Mouse (Mus musculus) R1 (cell line): Measurements from ENCODE around the gene Abcc9.

Experiments
- DNase-seq: peaks from one replicate; pipeline ENCODE4 v3.0.0-alpha.2; 2018; ENCODE audit warnings: low read depth, low spot score

Abcc9 gene

DNA sequence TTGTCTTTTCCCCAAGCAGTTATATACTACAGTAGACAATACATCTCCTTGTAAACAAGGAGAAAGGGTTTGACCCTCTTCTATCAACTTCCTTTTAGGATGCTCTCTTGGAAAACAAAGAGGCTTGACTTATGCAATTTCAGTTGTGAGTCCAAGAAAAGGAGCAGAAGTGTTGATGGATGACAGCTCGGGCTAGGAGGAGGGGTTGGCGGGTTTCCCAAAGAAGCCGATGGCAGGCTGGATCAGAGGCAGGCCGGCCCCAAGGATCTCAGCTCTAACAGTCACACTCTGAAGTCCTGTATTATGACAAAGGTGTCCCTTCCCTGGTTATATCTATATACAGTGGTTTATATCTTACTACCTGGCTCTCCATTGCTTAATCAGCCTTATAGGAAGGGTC is 150.6 kb downstream of the Abcc9 start:
- DNase-seq = no peak

DNA sequence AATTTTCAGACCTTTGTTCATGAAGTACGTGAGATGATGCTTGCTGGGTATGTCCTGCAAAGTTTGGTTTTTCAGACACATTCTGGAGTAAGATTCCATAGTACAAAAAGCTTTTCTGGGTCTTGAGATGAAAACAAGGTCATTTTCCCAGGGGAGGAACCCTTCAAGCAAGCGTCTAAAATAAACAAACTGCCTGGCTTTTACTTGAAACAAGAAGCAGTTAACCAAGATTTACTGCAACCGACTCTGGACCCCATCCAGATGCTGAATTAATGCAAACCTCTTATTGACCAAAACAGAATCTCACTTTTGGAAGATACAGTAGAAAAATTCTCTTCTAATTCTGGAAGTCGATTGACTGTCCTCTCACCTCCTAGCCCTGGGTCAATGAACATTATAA is 151.2 kb downstream of the Abcc9 start:
- DNase-seq = no peak

DNA sequence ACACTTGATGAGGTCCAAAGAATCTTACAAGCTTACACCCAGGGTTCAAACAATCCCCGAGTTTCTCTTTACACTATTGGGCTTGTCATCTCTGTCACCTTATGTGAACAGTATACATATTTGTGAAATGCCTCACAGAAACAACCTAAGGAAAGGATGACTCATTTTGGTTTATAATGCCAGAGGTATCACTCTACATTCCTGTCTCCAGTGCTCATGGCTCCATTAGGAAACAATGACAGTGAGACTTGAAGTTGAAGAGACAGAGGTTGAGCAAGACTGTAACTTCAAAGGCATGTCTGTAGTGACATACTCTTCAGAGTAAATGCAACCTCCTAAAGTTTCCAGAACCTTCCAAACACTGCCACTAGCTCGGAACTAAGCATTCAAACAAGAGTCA is 153.7 kb downstream of the Abcc9 start:
- DNase-seq = no peak

- peak; percentile 32 for DNase-seq
Observed at GRCm38 (mm10) chr6:142545132-142545531, 157.0 kb downstream of the Abcc9 start.

DNA sequence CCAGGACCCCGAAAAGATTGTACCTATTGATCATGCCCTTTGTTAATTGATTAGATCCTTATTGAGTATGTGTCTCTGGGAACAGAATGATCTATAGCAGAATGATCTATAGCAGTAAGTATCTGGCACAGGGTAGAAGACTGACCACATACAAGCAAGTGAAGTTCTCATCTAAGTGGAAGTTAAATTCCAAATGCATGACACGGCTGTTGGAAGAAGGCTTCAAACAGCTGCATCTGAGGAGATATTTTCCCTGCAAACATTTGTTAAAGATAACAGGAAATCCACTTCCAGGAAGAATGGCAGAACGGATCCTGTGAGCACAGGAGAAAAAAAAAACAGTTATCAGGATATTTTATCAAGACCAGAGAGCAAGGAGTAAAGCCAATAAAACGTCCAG is 158.5 kb downstream of the Abcc9 start:
- no peak for DNase-seq

GRCm38 (mm10) chr6:142542800-142543175 is 159.3 kb downstream of the Abcc9 start:
- DNase-seq = no peak

DNA sequence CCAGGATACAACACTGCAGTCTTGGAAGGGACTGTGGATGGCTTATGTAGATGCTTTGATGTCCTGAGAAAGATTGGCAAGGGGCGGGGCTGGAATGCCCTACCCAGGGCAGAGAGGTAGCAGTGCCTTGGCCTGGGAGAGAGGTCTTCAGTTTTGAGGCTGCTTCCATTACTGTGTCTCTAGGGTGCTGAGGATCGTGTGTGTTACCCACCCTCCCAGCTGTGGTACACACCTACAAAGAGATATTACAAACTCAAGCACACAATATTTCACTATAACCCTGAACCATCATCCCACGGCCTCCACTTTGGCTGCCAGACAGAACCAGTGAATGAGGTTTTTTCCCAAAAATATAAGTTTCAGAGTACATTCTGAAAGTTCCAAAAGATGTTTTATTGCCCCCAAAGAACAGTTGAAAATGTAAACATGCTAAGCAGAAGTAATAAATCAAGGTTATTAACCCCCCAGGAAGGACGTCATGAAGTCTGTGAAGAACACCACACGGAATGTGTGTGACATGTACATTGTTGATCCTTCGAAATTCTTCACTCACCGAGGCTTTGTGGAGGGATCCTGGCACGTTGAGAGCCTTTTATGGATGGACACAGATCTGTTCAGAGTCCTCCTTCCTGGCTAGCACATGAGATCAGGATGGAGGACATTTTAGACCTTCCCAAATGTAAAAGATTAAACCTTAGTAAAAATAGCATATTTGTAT is 159.9 kb downstream of the Abcc9 start:
- no peak for DNase-seq

DNA sequence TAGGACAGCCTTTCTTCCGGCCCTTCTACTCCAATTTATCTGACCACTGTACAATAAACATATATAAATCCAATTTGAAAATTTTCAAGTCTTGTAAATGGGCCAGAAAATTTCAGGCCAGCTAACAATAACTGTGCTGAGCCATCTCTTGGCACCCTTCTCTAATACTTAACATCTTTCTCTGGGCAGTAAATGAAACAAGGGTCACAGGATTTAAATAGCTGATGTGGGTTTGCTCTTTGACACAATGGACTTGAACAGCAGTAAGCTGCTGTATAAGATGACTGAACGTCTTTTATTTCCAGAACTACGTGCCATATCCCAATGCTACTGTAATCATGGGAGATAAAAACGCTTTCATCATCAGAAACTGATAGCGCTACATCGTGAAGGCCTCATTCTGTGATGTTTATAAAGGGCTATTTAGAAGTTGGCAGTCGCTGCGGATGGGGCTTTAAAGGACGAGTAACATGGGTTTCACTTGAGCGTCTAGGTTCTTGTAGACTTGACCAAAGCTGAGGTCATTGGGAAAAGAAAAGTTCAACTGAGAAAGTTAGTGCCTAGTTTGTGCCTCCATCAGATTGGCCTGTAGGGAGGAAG is 161.5 kb downstream of the Abcc9 start:
- no peak for DNase-seq

DNA sequence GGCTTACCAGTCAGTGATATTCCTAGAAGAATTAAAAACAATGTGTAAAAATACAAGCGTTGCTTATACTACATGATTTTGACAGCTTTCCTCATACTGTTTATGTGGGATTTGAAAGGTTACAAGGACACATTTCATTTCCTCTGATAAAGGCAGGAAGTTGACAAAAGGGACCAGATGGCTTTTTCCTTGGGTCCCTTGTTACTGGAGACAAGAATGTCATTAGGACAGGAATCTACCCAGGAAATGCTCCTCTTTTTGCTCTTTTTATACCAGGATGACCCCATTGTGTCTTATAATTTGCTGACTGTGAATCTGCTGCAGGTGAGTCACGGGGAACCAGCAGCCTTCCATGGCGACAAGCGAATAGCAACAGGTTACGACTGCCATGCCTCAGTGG is 162.0 kb downstream of the Abcc9 start:
- DNase-seq = no peak

- peak; percentile 11 for DNase-seq
Observed at GRCm38 (mm10) chr6:142538503-142538902, 163.6 kb downstream of the Abcc9 start.
